Mouse (Mus musculus) liver, embryonic 18 days (tissue): Measurements from ENCODE around the gene Nampt. TPM values are rescaled to one million over a fixed set of nuclear protein-coding genes. Genes with fewer than 3 reads are reported as not detected.

Experiments
- polyA plus RNA-seq: library from polyadenylated mRNA; depleted of rRNA; stranded (reverse); fragments of >200 nt; gene quantifications from 2 replicates; pipeline ENCODE4 v1.2.3, GENCODE M21; 2012; rRNA removed

Gene Nampt
- 15.2 and 16.5 TPM in 2 replicates for polyA plus RNA-seq

GRCm38 (mm10) chr12:32819416-32819815 lies at the start of gene Nampt:
Gene Nampt (plus strand): TSS chr12:32819545.

Other genes with a start within 250 kb of the Nampt start
- 21.7 and 22.0 TPM in 2 replicates for gene Sypl, start 134.3 kb downstream of the Nampt start, polyA plus RNA-seq